Mouse (Mus musculus): ENCODE measurements around the gene Spats2.
A peak's percentile ranks its signal among the peaks of the same experiment; 100 is the strongest.

The Spats2 gene

GRCm38 (mm10) chr15:99098493-99098861, 27.2 kb upstream of the Spats2 start:
- peak; percentile 36 for DNase-seq

- peak; percentile 74 for DNase-seq
Observed at GRCm38 (mm10) chr15:99099139-99099556, 26.6 kb upstream of the Spats2 start.

GRCm38 (mm10) chr15:99099984-99100383, 25.7 kb upstream of the Spats2 start:
- no peak for DNase-seq

- no peak for DNase-seq
Observed at GRCm38 (mm10) chr15:99105238-99105637, 20.5 kb upstream of the Spats2 start.

- DNase-seq = no peak
Observed at GRCm38 (mm10) chr15:99107866-99108265, 17.9 kb upstream of the Spats2 start.

GRCm38 (mm10) chr15:99111139-99111538, 14.6 kb upstream of the Spats2 start:
- DNase-seq = no peak

GRCm38 (mm10) chr15:99111809-99112208, 13.9 kb upstream of the Spats2 start:
- no peak for DNase-seq

- DNase-seq = no peak
Observed at GRCm38 (mm10) chr15:99112843-99113395, 12.8 kb upstream of the Spats2 start.

GRCm38 (mm10) chr15:99113396-99113975, 12.2 kb upstream of the Spats2 start:
- DNase-seq = peak; percentile 59

- DNase-seq = no peak
Observed at GRCm38 (mm10) chr15:99114312-99115064, 11.2 kb upstream of the Spats2 start.

GRCm38 (mm10) chr15:99115065-99115423, 10.7 kb upstream of the Spats2 start:
- DNase-seq = no peak

- DNase-seq = no peak
Observed at GRCm38 (mm10) chr15:99116539-99116938, 9.2 kb upstream of the Spats2 start.

GRCm38 (mm10) chr15:99120814-99121213, 4.9 kb upstream of the Spats2 start:
- no peak for DNase-seq

- DNase-seq = no peak
Observed at GRCm38 (mm10) chr15:99122642-99123041, 3.1 kb upstream of the Spats2 start.

GRCm38 (mm10) chr15:99126081-99126815, 532 bp downstream of the Spats2 start:
- DNase-seq = peak; percentile 96

- DNase-seq = peak; percentile 61
Observed at GRCm38 (mm10) chr15:99126816-99127365, 1.2 kb downstream of the Spats2 start.

- DNase-seq = peak; percentile 11
Observed at GRCm38 (mm10) chr15:99127851-99128522, 2.3 kb downstream of the Spats2 start.

GRCm38 (mm10) chr15:99129441-99129840, 3.7 kb downstream of the Spats2 start:
- DNase-seq = peak; percentile 15

- DNase-seq = peak; percentile 61
Observed at GRCm38 (mm10) chr15:99129956-99130910, 4.5 kb downstream of the Spats2 start.

- DNase-seq = no peak
Observed at GRCm38 (mm10) chr15:99138389-99138788, 12.7 kb downstream of the Spats2 start.

- DNase-seq = peak; percentile 69
Observed at GRCm38 (mm10) chr15:99139669-99140068, 14.0 kb downstream of the Spats2 start.
